Mouse (Mus musculus) embryonic facial prominence, embryonic 13.5 days (tissue): ENCODE results near the gene Mgat5. TPM values are rescaled to one million over a fixed set of nuclear protein-coding genes. Genes with fewer than 3 reads are reported as not detected.

Experiments used
- ATAC-seq: fragments of 200-750 bp; cut with Nextera tagmentation; 2 replicates; pipeline ENCODE4 v1.8.0; 2017; ENCODE audit warnings: low read depth; ENCODE audit not compliant: insufficient number of reproducible peaks, insufficient read depth, low FRiP score, low TSS enrichment
- H3K27ac ChIP-seq: fragments of 300-500 bp; sonication (generic); 2 replicates; pipeline ENCODE4 v1.5.1; 2015; ENCODE audit warnings: moderate library complexity, mild to moderate bottlenecking, inconsistent platforms
- H3K27me3 ChIP-seq: fragments of 300-500 bp; sonication (generic); 2 replicates; pipeline ENCODE4 v1.6.1; 2015; ENCODE audit warnings: mild to moderate bottlenecking, inconsistent platforms
- H3K36me3 ChIP-seq: fragments of 300-500 bp; sonication (generic); 2 replicates; pipeline ENCODE4 v1.6.1; 2015; ENCODE audit warnings: mild to moderate bottlenecking, inconsistent platforms
- H3K4me1 ChIP-seq: fragments of 300-500 bp; sonication (generic); 2 replicates; pipeline ENCODE4 v1.6.1; 2015; ENCODE audit warnings: inconsistent platforms
- H3K4me2 ChIP-seq: fragments of 300-500 bp; sonication (generic); 2 replicates; pipeline ENCODE4 v1.6.1; 2015; ENCODE audit warnings: moderate library complexity, mild to moderate bottlenecking, inconsistent platforms
- H3K4me3 ChIP-seq: fragments of 300-500 bp; sonication (generic); 2 replicates; pipeline ENCODE4 v1.5.1; 2015; ENCODE audit warnings: mild to moderate bottlenecking, inconsistent platforms
- H3K9ac ChIP-seq: fragments of 300-500 bp; sonication (generic); 2 replicates; pipeline ENCODE4 v1.6.1; 2015; ENCODE audit warnings: mild to moderate bottlenecking, inconsistent platforms
- H3K9me3 ChIP-seq: fragments of 300-500 bp; sonication (generic); 2 replicates; pipeline ENCODE4 v1.6.1; 2016; ENCODE audit warnings: inconsistent platforms
- WGBS: fragments of 180-500 bp; shearing (Covaris S2); methylation state at CpG from one replicate; pipeline ENCODE4 v1.1.7; 2015; ENCODE audit warnings: mixed read lengths; 5-methylcytosine and 5-hydroxymethylcytosine counted together
- polyA plus RNA-seq: library from polyadenylated mRNA; unstranded; fragments of >200 nt; fragmentation: Nextera tagmentation; extraction: Ambion mirVana; gene quantifications from 2 replicates; pipeline ENCODE4 v1.2.1, GENCODE M21; 2015

Gene Mgat5
- polyA plus RNA-seq, 1 experiment from 2014 or later: 7.0 TPM

GRCm38 (mm10) chr1:127308207-127308725 is 103.5 kb downstream of the Mgat5 start:
- Histone ChIP-seq H3K27me3 (no peaks in the 10 kb centered on the region), H3K4me1 (no peaks in the 10 kb centered on the region; the same call in 1 of the 2 replicates), H3K9ac (no peak overlapping the region), H3K27ac (no peak overlapping the region), H3K4me3 (no peak overlapping the region), H3K36me3 (peaks cover 15% of the 10 kb centered on the region), H3K9me3 (no peaks in the 10 kb centered on the region), H3K4me2 (no peak overlapping the region)
- ATAC-seq: no peak
- WGBS: 86% methylated on average over 7 of the region's 7 CpGs

DNA sequence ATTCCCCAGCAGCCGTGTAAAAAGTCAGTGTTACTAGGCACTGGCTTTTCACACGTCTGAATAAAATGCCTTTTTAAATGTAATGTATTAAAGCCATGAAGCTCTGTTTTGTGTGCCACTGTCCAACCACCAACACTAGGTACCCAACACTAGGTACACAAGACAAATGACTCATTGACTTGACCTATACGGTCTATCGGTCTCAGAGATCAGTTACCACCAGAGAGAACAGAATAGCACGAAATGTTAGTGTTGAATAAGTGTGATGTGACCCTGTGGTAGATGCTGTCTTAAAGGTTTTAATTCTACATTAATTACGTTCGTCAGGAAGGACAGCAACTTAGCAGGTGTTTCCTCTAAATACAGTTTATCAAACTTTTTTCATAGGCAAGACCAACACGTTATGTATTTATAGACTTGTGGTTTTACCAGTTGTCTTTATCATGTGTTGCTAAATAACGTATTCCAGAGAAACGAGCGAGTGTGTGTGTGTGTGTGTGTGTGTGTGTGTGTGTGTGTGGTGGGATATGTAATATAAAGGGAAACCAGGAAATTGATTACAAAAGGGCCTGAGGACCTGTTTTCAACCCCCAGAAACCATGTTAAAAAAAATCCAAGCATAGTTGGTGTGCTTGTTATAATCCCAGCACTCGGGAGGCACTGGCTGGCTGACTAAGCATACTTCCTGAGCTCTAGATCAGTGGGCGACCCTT is 104.3 kb downstream of the Mgat5 start:
- H3K27me3 ChIP-seq: no peaks in the 10 kb centered on the region
- no peak overlapping the region for H3K4me3 ChIP-seq
- peaks cover 8% of the 10 kb centered on the region; the same call in 1 of the 2 replicates for H3K4me1 ChIP-seq
- peaks cover 15% of the 10 kb centered on the region for H3K36me3 ChIP-seq
- H3K27ac ChIP-seq: no peak overlapping the region
- WGBS: 88% methylated on average over 13 of the region's 13 CpGs
- no peak for ATAC-seq
- H3K9ac ChIP-seq: no peak overlapping the region
- H3K9me3 ChIP-seq: no peaks in the 10 kb centered on the region
- no peak overlapping the region for H3K4me2 ChIP-seq

- no peak overlapping the region for H3K9ac ChIP-seq
- no peaks in the 10 kb centered on the region for H3K27me3 ChIP-seq
- peaks cover 11% of the 10 kb centered on the region for H3K4me1 ChIP-seq
- no peak overlapping the region for H3K4me3 ChIP-seq
- no peak for ATAC-seq
- no peaks in the 10 kb centered on the region for H3K9me3 ChIP-seq
- 77% methylated on average over 5 of the region's 5 CpGs for WGBS
- H3K27ac ChIP-seq: no peak overlapping the region
- peaks cover 15% of the 10 kb centered on the region for H3K36me3 ChIP-seq
- H3K4me2 ChIP-seq: no peak overlapping the region
Observed at GRCm38 (mm10) chr1:127310011-127310410, 105.2 kb downstream of the Mgat5 start.

DNA sequence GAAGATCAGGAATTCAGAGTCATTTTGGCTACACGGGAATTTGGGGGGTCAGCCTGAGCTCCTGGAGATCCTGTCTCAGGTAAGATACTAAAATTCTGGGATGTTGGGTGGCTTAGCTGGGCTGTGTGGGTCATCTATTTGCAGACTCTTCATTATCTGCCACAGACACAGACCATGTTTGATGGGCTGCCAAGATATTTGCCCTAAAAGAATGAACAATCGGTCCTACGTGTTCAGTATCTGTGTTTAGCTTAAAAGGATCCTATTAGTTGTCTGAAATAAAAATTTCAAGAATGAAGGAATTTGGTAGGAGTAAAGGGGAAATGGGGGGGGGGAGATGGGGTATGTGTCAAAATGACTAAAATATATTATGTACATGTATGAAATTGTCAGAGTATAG is 105.9 kb downstream of the Mgat5 start:
- Histone ChIP-seq H3K27me3 (no peaks in the 10 kb centered on the region), H3K27ac (no peak overlapping the region), H3K4me3 (no peak overlapping the region), H3K9ac (no peak overlapping the region), H3K9me3 (no peaks in the 10 kb centered on the region), H3K4me1 (peaks cover 13% of the 10 kb centered on the region), H3K36me3 (peaks cover 15% of the 10 kb centered on the region), H3K4me2 (no peak overlapping the region)
- no peak for ATAC-seq
- WGBS: 86% methylated on average over 3 of the region's 3 CpGs

- Histone ChIP-seq H3K27me3 (no peaks in the 10 kb centered on the region), H3K9ac (no peak overlapping the region), H3K4me2 (no peak overlapping the region), H3K9me3 (no peaks in the 10 kb centered on the region), H3K4me3 (no peak overlapping the region), H3K4me1 (peaks cover 23% of the 10 kb centered on the region), H3K36me3 (no peaks in the 10 kb centered on the region), H3K27ac (no peak overlapping the region)
- ATAC-seq: no peak
- WGBS: 59% methylated on average over 8 of the region's 8 CpGs
Observed at GRCm38 (mm10) chr1:127313652-127314350, 109.0 kb downstream of the Mgat5 start.

DNA sequence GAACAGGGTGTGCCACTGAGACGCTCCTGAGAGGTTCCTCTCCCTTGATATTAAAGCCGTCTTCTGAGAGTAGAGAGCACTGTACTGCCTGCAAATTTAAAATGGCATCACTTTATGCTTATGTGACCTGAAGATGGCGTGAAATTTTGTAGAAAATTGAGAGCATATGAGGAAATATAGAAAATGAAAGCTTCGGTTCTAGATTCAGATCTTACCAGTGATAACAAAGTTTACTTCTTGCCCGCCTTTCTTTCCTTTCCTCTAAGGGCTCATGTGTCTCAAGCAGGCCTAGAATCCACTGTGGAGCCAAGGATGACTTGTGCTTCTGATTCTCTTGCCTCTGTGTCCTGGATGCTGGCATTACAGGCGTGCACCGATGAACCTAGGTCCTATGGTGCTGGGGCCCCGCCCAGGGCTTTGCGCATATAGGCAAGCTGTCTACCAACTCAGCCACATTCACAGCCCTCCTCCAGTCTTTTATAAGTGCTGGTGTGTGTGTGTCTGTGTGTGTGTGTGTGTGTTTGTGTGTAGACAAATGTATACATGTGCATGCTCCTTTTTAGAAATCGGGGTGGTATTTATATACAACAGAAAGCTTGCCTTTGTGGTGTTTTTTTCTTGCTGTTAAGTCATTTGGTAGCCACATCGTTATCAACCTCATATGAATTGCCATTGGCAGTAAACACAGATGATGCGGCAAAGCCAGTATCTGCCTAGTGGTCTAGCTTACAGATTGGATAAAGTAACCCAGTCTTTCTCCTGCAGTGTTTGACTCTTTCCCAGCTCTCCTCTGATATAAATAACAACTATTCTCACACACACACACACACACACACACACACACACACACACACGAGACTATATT is 111.2 kb downstream of the Mgat5 start:
- ATAC-seq: no peak

GRCm38 (mm10) chr1:127316651-127317050 is 111.8 kb downstream of the Mgat5 start:
- H3K36me3 ChIP-seq: peaks cover 10% of the 10 kb centered on the region
- 84% methylated on average over 6 of the region's 6 CpGs for WGBS
- H3K27me3 ChIP-seq: no peaks in the 10 kb centered on the region
- no peak overlapping the region for H3K4me3 ChIP-seq
- no peaks in the 10 kb centered on the region for H3K9me3 ChIP-seq
- H3K4me2 ChIP-seq: no peak overlapping the region
- no peak for ATAC-seq
- H3K9ac ChIP-seq: no peak overlapping the region
- no peak overlapping the region for H3K27ac ChIP-seq
- peaks cover 31% of the 10 kb centered on the region for H3K4me1 ChIP-seq

More for the DNA sequence above, 111.2 kb downstream of the Mgat5 start:
- Histone ChIP-seq H3K27me3 (no peaks in the 10 kb centered on the region), H3K4me2 (no peak overlapping the region), H3K4me1 (peaks cover 29% of the 10 kb centered on the region), H3K27ac (no peak overlapping the region), H3K4me3 (no peak overlapping the region), H3K9ac (no peak overlapping the region), H3K9me3 (no peaks in the 10 kb centered on the region), H3K36me3 (peaks cover 3% of the 10 kb centered on the region)
- 83% methylated on average over 13 of the region's 13 CpGs for WGBS

DNA sequence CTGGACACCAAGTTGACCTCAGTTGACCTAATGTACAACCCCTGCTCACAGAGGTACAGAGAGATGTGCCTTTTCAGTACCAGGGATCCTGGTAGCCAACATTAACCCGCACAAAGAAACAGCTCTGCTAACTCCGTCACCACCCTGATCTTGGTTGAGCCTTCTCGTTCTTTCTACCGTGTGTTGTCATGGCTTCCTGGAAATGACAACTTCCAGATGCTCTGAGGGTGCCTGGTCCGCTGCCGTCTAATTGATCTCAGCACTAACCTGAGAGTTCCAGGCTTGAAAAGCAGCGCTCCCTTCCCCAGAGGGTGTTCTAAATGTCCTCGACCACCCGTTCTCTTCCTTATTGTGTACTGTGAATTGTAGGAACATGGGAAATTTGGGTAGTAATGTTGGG is 112.7 kb downstream of the Mgat5 start:
- Histone ChIP-seq H3K27me3 (no peaks in the 10 kb centered on the region), H3K4me2 (no peak overlapping the region), H3K9ac (no peak overlapping the region), H3K4me3 (no peak overlapping the region), H3K36me3 (peaks cover 11% of the 10 kb centered on the region), H3K27ac (no peak overlapping the region), H3K9me3 (no peaks in the 10 kb centered on the region), H3K4me1 (peaks cover 32% of the 10 kb centered on the region)
- WGBS: 49% methylated on average over 9 of the region's 9 CpGs
- ATAC-seq: no peak

DNA sequence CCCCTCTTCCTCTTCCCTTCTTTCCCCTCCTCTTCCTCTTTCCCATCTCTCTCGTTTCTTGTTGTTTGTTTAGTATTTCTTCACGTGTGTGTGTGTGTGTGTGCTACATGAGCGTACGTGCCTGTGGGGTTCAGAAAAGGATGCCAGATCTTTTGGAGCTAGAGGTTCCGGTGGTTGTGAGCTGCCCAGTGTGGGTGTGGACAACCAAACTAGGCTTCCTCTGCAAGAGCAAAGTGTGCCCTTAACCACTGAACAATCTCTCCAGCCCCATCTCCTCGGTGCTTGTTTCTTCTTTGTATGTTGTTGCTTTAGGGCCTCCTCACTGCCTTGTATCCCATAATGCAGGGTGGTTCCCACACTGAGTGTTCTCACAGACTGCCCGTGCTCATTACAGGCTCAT is 113.7 kb downstream of the Mgat5 start:
- 86% methylated on average over 7 of the region's 7 CpGs for WGBS
- no peak overlapping the region for H3K4me3 ChIP-seq
- no peaks in the 10 kb centered on the region for H3K27me3 ChIP-seq
- H3K9ac ChIP-seq: no peak overlapping the region
- H3K36me3 ChIP-seq: peaks cover 14% of the 10 kb centered on the region
- no peaks in the 10 kb centered on the region for H3K9me3 ChIP-seq
- H3K27ac ChIP-seq: no peak overlapping the region
- no peak for ATAC-seq
- H3K4me2 ChIP-seq: no peak overlapping the region
- peaks cover 31% of the 10 kb centered on the region for H3K4me1 ChIP-seq

- H3K4me3 ChIP-seq: no peak overlapping the region
- no peaks in the 10 kb centered on the region for H3K9me3 ChIP-seq
- peaks cover 24% of the 10 kb centered on the region for H3K36me3 ChIP-seq
- no peak overlapping the region for H3K9ac ChIP-seq
- 71% methylated on average over 6 of the region's 6 CpGs for WGBS
- no peak for ATAC-seq
- no peak overlapping the region for H3K4me2 ChIP-seq
- H3K27ac ChIP-seq: no peak overlapping the region
- no peaks in the 10 kb centered on the region for H3K27me3 ChIP-seq
- peaks cover 22% of the 10 kb centered on the region; the same call in 1 of the 2 replicates for H3K4me1 ChIP-seq
Observed at GRCm38 (mm10) chr1:127319768-127320167, 115.0 kb downstream of the Mgat5 start.

DNA sequence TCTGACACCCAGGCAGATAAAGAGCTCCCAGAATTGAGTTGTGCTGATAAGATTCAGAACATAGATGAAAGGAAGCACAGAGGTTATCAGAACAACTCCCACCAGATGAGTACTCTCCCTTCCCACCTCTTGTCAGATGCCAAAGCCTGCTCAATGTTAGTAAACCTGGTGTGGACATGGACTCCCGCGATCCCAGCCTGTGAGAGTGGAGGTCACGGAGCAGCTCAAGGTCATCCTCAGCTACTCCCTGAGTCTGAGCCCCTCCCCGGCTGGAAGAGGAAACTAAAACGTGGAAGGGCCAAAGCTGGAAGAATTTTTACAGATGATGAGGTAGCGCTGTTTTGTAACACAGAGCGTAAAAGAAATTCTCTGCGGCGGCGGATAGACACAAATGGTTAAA is 116.1 kb downstream of the Mgat5 start:
- WGBS: 84% methylated on average over 10 of the region's 10 CpGs
- H3K27me3 ChIP-seq: no peaks in the 10 kb centered on the region
- H3K4me1 ChIP-seq: peaks cover 19% of the 10 kb centered on the region; the same call in 1 of the 2 replicates
- no peak overlapping the region for H3K9ac ChIP-seq
- no peak overlapping the region for H3K4me3 ChIP-seq
- H3K9me3 ChIP-seq: no peaks in the 10 kb centered on the region
- no peak overlapping the region for H3K4me2 ChIP-seq
- H3K27ac ChIP-seq: no peak overlapping the region
- H3K36me3 ChIP-seq: peaks cover 24% of the 10 kb centered on the region
- ATAC-seq: no peak
